Mouse (Mus musculus) midbrain, postnatal 0 days (tissue): ENCODE measurements at regions not wholly inside any gene's neighbourhood (a gene's known extent, or its start where the extent isn't known, plus 50 kb on each side); places are given as distances from the start of the nearest gene placed in this dataset.

ENCODE experiments used
- ATAC-seq: fragments of 200-750 bp; cut with Nextera tagmentation; 2 replicates; pipeline ENCODE4 v1.8.0; 2017; ENCODE audit warnings: moderate number of reproducible peaks, mild to moderate bottlenecking, moderate TSS enrichment, moderate library complexity; ENCODE audit not compliant: low FRiP score
- DNase-seq: peaks from one replicate; pipeline ENCODE4 v3.0.0-alpha.2; 2015; ENCODE audit warnings: low spot score
- H3K27ac ChIP-seq: fragments of 300-500 bp; sonication (generic); 2 replicates; pipeline ENCODE4 v1.5.1; 2014; ENCODE audit warnings: low read depth, mild to moderate bottlenecking, low read length, mixed read lengths
- H3K27me3 ChIP-seq: fragments of 300-500 bp; sonication (generic); 2 replicates; pipeline ENCODE4 v1.6.1; 2014; ENCODE audit warnings: low read length, control low read depth, mixed read lengths; ENCODE audit not compliant: insufficient read depth
- H3K36me3 ChIP-seq: fragments of 300-500 bp; sonication (generic); 2 replicates; pipeline ENCODE4 v1.6.1; 2014; ENCODE audit warnings: low read length, control low read depth, mixed read lengths; ENCODE audit not compliant: insufficient read depth
- H3K4me1 ChIP-seq: fragments of 300-500 bp; sonication (generic); 2 replicates; pipeline ENCODE4 v1.6.1; 2014; ENCODE audit warnings: mild to moderate bottlenecking, control low read depth, antibody characterized with exemption, low read length, mixed read lengths; ENCODE audit not compliant: insufficient read depth
- H3K4me2 ChIP-seq: fragments of 300-500 bp; sonication (generic); 2 replicates; pipeline ENCODE4 v1.6.1; 2014; ENCODE audit warnings: low read depth, mild to moderate bottlenecking, low read length, mixed read lengths; ENCODE audit not compliant: poor library complexity, severe bottlenecking
- H3K4me3 ChIP-seq: fragments of 300-500 bp; sonication (generic); 2 replicates; pipeline ENCODE4 v1.5.1; 2014; ENCODE audit warnings: low read depth, mild to moderate bottlenecking, low read length, moderate library complexity
- H3K9ac ChIP-seq: fragments of 300-500 bp; sonication (generic); replicated peaks from 2 replicates; pipeline ENCODE4 v1.6.1; 2014; ENCODE audit warnings: mild to moderate bottlenecking, low read length, moderate library complexity, mixed read lengths; ENCODE audit not compliant: poor library complexity, severe bottlenecking
- H3K9me3 ChIP-seq: fragments of 300-500 bp; sonication (generic); 2 replicates; pipeline ENCODE4 v1.6.1; 2016; ENCODE audit warnings: low read length, control low read depth
- CTCF ChIP-seq: IDR thresholded peaks from 2 replicates; pipeline ENCODE4 v1.5.1; 2016; ENCODE audit warnings: antibody characterized with exemption, mild to moderate bottlenecking
- WGBS: fragments of 180-500 bp; shearing (Covaris S2); extraction: QIAGEN DNeasy Blood & Tissue Kit; methylation state at CpG from one replicate; pipeline ENCODE4 v1.1.7; 2014; 5-methylcytosine and 5-hydroxymethylcytosine counted together

- no peak overlapping the region for H3K9ac ChIP-seq
- ATAC-seq (no peak), DNase-seq (peak; percentile 22)
- H3K36me3 ChIP-seq, result no peaks in the 10 kb centered on the region
- no peaks in the 10 kb centered on the region for H3K9me3 ChIP-seq
- no peak for TF ChIP-seq CTCF
- H3K27me3 ChIP-seq, result no peaks in the 10 kb centered on the region
- 65% methylated on average over 2 of the region's 2 CpGs for WGBS
- H3K4me2 ChIP-seq, result no peak overlapping the region
- no peaks in the 10 kb centered on the region for H3K4me1 ChIP-seq
- H3K4me3 ChIP-seq, result no peak overlapping the region
- H3K27ac ChIP-seq, result no peak overlapping the region
These were observed 219.3 kb downstream of the Ppargc1a start for GRCm38 (mm10) chr5:51348256-51348655.

- no peaks in the 10 kb centered on the region for H3K9me3 ChIP-seq
- no peaks in the 10 kb centered on the region for H3K4me1 ChIP-seq
- WGBS, result 97% methylated on average over 3 of the region's 3 CpGs
- no peaks in the 10 kb centered on the region for H3K27me3 ChIP-seq
- TF ChIP-seq CTCF, result no peak
- H3K27ac ChIP-seq, result no peak overlapping the region
- ATAC-seq, result no peak
- no peaks in the 10 kb centered on the region for H3K36me3 ChIP-seq
- no peak overlapping the region for H3K9ac ChIP-seq
- no peak for DNase-seq
- no peak overlapping the region for H3K4me2 ChIP-seq
- H3K4me3 ChIP-seq, result no peak overlapping the region
These were observed 238.4 kb downstream of the Ppargc1a start for GRCm38 (mm10) chr5:51329142-51329541.

GRCm38 (mm10) chr5:51289191-51289590, 278.3 kb downstream of the Ppargc1a start:
- ATAC-seq (no peak), DNase-seq (no peak)
- no peak for TF ChIP-seq CTCF
- 70% methylated on average over 1 of the region's 1 CpGs for WGBS
- no peak overlapping the region for H3K9ac ChIP-seq
- H3K4me3 ChIP-seq, result no peak overlapping the region
- no peaks in the 10 kb centered on the region for H3K36me3 ChIP-seq
- no peak overlapping the region for H3K4me2 ChIP-seq
- no peaks in the 10 kb centered on the region for H3K9me3 ChIP-seq
- no peak overlapping the region for H3K27ac ChIP-seq
- no peaks in the 10 kb centered on the region for H3K27me3 ChIP-seq
- H3K4me1 ChIP-seq, result no peaks in the 10 kb centered on the region

GRCm38 (mm10) chr5:51288234-51288633, 279.3 kb downstream of the Ppargc1a start:
- Histone ChIP-seq H3K27me3 (no peaks in the 10 kb centered on the region), H3K4me3 (no peak overlapping the region), H3K4me1 (no peaks in the 10 kb centered on the region), H3K9me3 (no peaks in the 10 kb centered on the region), H3K27ac (no peak overlapping the region), H3K9ac (no peak overlapping the region), H3K4me2 (no peak overlapping the region), H3K36me3 (no peaks in the 10 kb centered on the region)
- 76% methylated on average over 2 of the region's 2 CpGs for WGBS
- no peak for TF ChIP-seq CTCF
- DNase-seq, result no peak
- no peak for ATAC-seq

- H3K27me3 ChIP-seq, result no peaks in the 10 kb centered on the region
- DNase-seq (no peak), ATAC-seq (no peak)
- no peaks in the 10 kb centered on the region for H3K4me1 ChIP-seq
- H3K36me3 ChIP-seq, result no peaks in the 10 kb centered on the region
- no peak for TF ChIP-seq CTCF
- no peak overlapping the region for H3K4me3 ChIP-seq
- WGBS, result 77% methylated on average over 2 of the region's 2 CpGs
- no peak overlapping the region for H3K27ac ChIP-seq
- no peak overlapping the region for H3K4me2 ChIP-seq
- H3K9me3 ChIP-seq, result no peaks in the 10 kb centered on the region
- no peak overlapping the region for H3K9ac ChIP-seq
These were observed 326.4 kb downstream of the Ppargc1a start for GRCm38 (mm10) chr5:51241156-51241555.

- Histone ChIP-seq H3K27me3 (no peaks in the 10 kb centered on the region), H3K9ac (no peak overlapping the region), H3K4me1 (no peaks in the 10 kb centered on the region), H3K9me3 (no peaks in the 10 kb centered on the region), H3K4me3 (no peak overlapping the region), H3K27ac (no peak overlapping the region), H3K36me3 (no peaks in the 10 kb centered on the region), H3K4me2 (no peak overlapping the region)
- WGBS, result 63% methylated on average over 2 of the region's 2 CpGs
- ATAC-seq, result no peak
- TF ChIP-seq CTCF, result no peak
- no peak for DNase-seq
These were observed 333.5 kb downstream of the Ppargc1a start for GRCm38 (mm10) chr5:51234004-51234355.
